Mouse (Mus musculus): ENCODE results near the gene Wdr25. TPM values are rescaled to one million over a fixed set of nuclear protein-coding genes. Genes with fewer than 3 reads are reported as not detected.

The Wdr25 gene
- polyA plus RNA-seq, 1 experiment from 2014 or later = 10.4 TPM

GRCm38 (mm10) chr12:108873122-108873521 lies 20.3 kb upstream of the Wdr25 start:
- no peak for DNase-seq (ENCODE audit: low spot score)
- 84% methylated on average over 5 of the region's 5 CpGs for WGBS
- Histone ChIP-seq H3K4me3 (no peak overlapping the region), H3K4me1 (replicated peaks) (no peaks in the 10 kb centered on the region), H3K27me3 (ENCODE audit: insufficient read depth, poor library complexity, severe bottlenecking) (no peaks in the 10 kb centered on the region), H3K27ac (no peak overlapping the region), H3K36me3 (peaks cover 97% of the 10 kb centered on the region), H3K9me3 (no peaks in the 10 kb centered on the region)

DNA sequence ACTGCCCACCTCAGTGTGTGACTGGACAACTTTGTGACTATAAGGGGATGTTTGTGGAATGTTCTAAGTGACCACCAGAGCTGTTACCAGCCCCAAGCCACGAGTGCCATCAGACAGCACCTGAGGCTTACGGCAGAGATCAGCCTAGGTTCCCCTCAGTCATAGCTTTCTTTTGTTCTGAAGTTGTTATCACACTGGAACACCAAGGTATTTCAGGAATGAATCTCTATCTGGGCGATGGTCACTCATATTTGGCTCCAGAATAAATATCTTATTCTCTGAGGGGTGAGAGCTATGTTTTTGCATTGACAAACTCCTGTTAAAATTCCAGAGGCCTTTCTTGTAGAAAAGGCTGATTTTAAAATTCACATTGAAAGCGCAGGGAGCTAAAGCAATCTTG lies 14.3 kb upstream of the Wdr25 start:
- Histone ChIP-seq H3K4me3 (no peak overlapping the region), H3K27me3 (ENCODE audit: insufficient read depth, poor library complexity, severe bottlenecking) (no peaks in the 10 kb centered on the region), H3K4me1 (replicated peaks) (no peaks in the 10 kb centered on the region), H3K9me3 (no peaks in the 10 kb centered on the region), H3K27ac (no peak overlapping the region), H3K36me3 (peaks cover 97% of the 10 kb centered on the region)
- DNase-seq (ENCODE audit: low spot score) = no peak
- 94% methylated on average over 4 of the region's 4 CpGs for WGBS

DNA sequence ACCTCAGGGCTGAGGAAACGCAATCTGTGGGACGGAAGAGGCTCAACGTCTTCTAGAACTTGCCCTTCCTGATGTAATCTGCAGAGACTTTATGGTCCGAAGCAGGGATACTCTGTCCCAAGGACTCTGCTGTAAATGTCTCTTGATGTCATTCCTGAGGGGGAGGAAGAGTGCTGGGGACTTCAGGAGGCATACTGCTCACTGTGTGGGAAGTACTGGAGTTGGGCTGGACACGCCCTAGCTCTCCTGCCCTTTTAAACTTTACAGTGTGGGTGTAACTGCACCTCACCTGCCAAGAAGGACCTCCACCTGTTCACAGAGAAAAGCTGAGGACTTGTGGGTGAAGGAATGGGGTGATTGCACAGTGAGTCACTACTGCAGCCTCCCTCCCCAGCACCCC lies 12.8 kb upstream of the Wdr25 start:
- no peaks in the 10 kb centered on the region for H3K27me3 ChIP-seq (ENCODE audit: insufficient read depth, poor library complexity, severe bottlenecking)
- H3K27ac ChIP-seq = no peak overlapping the region
- no peaks in the 10 kb centered on the region for H3K9me3 ChIP-seq
- no peaks in the 10 kb centered on the region for H3K4me1 ChIP-seq (replicated peaks)
- H3K36me3 ChIP-seq = peaks cover 97% of the 10 kb centered on the region
- no peak overlapping the region for H3K4me3 ChIP-seq
- 95% methylated on average over 5 of the region's 5 CpGs for WGBS
- no peak for DNase-seq (ENCODE audit: low spot score)

DNA sequence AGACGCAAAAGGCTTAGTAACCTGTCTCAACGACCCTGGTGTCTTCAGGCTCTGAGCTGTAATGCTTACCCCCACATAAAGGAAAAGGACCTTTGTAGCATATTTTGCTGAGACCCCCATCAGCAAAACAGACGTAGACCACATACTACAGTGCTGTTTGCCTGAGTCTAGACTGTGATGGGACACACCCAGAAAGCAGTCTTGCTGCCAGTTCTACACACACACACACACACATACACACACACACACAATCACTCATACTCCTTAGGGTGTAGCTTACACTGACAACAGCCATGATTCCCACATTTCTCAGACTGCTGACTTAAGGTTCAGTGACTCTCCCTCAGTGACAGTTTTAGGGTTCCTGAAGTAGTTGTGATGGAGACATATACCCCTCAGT lies 12.2 kb upstream of the Wdr25 start:
- H3K4me3 ChIP-seq = no peak overlapping the region
- H3K9me3 ChIP-seq = no peaks in the 10 kb centered on the region
- DNase-seq (ENCODE audit: low spot score) = no peak
- no peaks in the 10 kb centered on the region for H3K27me3 ChIP-seq (ENCODE audit: insufficient read depth, poor library complexity, severe bottlenecking)
- WGBS = 89% methylated on average over 3 of the region's 3 CpGs
- no peaks in the 10 kb centered on the region for H3K4me1 ChIP-seq (replicated peaks)
- no peak overlapping the region for H3K27ac ChIP-seq
- peaks cover 97% of the 10 kb centered on the region for H3K36me3 ChIP-seq

DNA sequence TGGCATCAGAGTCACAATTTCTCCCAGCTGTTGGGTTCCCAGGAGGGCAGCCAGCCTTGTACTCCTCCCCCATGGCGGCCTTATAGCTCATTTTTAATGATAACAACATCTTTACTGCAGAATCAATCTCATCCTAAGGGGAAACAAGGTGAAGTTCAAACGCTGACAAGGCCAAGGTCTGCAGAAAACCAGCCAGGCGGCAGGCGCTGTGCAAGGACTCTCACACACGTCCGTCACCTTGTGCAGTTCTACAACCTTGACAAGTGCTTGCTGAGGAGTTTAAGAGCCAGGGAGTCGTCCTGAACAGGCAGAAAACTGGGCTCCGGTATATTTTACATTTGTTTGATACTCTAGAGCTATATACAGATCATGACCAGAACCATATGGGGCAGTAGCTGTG lies 10.7 kb upstream of the Wdr25 start:
- Histone ChIP-seq H3K27ac (no peak overlapping the region), H3K27me3 (ENCODE audit: insufficient read depth, poor library complexity, severe bottlenecking) (no peaks in the 10 kb centered on the region), H3K36me3 (peaks cover 98% of the 10 kb centered on the region), H3K9me3 (no peaks in the 10 kb centered on the region), H3K4me1 (replicated peaks) (no peaks in the 10 kb centered on the region), H3K4me3 (no peak overlapping the region)
- WGBS = 93% methylated on average over 8 of the region's 8 CpGs
- no peak for DNase-seq (ENCODE audit: low spot score)

- Histone ChIP-seq H3K4me1 (replicated peaks) (no peaks in the 10 kb centered on the region), H3K27ac (no peak overlapping the region), H3K4me3 (no peak overlapping the region), H3K27me3 (ENCODE audit: insufficient read depth, poor library complexity, severe bottlenecking) (no peaks in the 10 kb centered on the region), H3K9me3 (no peaks in the 10 kb centered on the region), H3K36me3 (peaks cover 98% of the 10 kb centered on the region)
- WGBS = 89% methylated on average over 1 of the region's 1 CpGs
- no peak for DNase-seq (ENCODE audit: low spot score)
Observed at GRCm38 (mm10) chr12:108885906-108886305, 7.5 kb upstream of the Wdr25 start.

DNA sequence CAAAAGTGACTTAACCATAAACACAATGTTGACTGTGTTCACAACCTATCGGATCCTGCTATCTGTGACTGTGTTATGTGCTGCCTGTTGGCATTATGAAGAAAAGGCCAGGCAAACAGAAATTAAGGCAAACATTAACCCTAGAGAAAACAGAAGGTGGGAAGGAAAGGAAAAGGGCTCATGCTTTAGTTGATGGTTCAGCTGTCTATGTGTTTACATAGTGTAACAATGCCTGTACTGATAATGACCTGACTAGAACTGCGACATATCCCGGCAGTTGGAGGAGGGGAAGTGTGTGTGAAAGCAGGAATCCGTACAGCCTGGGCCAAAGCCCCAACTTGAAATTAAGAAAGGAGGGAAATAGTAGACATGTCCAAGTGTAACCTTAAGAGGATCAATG lies 6.4 kb upstream of the Wdr25 start:
- Histone ChIP-seq H3K4me3 (no peak overlapping the region), H3K27ac (no peak overlapping the region), H3K9me3 (no peaks in the 10 kb centered on the region), H3K36me3 (peaks cover 93% of the 10 kb centered on the region), H3K4me1 (replicated peaks) (no peaks in the 10 kb centered on the region), H3K27me3 (ENCODE audit: insufficient read depth, poor library complexity, severe bottlenecking) (no peaks in the 10 kb centered on the region)
- WGBS = 91% methylated on average over 4 of the region's 4 CpGs
- no peak for DNase-seq (ENCODE audit: low spot score)

DNA sequence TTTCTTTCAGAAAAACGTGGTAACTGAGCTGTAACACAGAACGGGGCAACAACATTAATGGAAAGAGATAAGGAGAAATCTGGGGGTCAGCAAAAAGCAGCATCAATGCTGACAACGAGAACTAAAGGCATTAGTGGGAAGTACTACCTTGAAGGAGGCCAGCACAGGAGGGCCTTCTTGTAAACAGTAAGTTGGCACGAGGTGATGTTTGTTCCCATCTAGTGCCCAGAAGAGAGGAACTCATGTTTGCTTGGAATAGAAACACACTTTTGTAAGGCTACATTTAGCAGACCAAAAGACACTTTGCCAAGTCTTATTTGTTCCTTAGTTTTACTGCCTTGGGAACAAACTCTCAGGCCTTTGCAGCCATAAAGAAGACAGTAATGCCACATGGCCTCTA lies 4.8 kb upstream of the Wdr25 start:
- no peak overlapping the region for H3K27ac ChIP-seq
- DNase-seq (ENCODE audit: low spot score) = no peak
- H3K4me3 ChIP-seq = no peak overlapping the region
- H3K36me3 ChIP-seq = peaks cover 78% of the 10 kb centered on the region
- no peaks in the 10 kb centered on the region for H3K27me3 ChIP-seq (ENCODE audit: insufficient read depth, poor library complexity, severe bottlenecking)
- 67% methylated on average over 4 of the region's 4 CpGs for WGBS
- H3K9me3 ChIP-seq = no peaks in the 10 kb centered on the region
- H3K4me1 ChIP-seq (replicated peaks) = peaks cover 15% of the 10 kb centered on the region

DNA sequence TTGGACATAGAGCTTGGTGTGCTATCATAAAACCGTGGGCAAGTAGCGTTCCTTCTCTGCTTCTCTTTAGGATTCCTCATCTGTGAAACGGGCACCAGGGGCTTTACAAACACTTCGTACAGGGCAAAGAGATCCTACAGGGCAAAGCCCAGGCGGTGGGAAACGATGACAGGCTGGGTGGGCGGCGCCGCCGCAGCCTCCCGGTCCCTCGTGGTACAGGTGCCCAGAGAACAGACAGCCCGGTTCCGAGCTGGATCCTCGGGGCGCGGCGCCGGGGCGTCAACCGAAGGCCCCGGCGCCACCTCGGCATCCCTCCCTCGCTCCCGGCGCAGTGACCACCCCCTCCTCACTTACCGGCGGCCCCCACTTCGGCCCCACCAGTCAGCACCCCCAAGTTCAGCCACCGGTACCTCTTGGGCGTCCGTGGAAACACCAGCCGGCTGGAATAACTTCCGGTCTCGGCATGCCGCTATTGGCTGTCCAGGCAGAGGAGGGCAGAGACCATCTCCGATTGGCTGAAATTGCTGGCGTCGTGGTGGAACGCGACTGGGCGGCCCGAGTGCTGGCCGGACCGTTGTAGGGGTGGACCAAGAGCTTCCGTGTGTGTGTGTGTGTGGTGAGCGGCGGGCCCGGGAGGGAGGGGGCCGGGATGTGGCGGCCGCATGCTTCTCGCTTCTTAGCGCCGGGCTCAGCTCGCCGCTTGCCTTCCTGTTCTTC lies 442 bp downstream of the Wdr25 start, which contains the start of gene Wars:
TSS of gene Wars (minus strand) at position 460 of the 717 bp plus-strand sequence.
- WGBS = under 1% methylated on average over 58 of the region's 58 CpGs
- DNase-seq (ENCODE audit: low spot score) = peak; percentile 97
- Histone ChIP-seq H3K36me3 (peaks cover 33% of the 10 kb centered on the region), H3K9me3 (no peaks in the 10 kb centered on the region), H3K27ac (peak within 1 kb of the TSS; percentile 91), H3K4me1 (replicated peaks) (peaks cover 25% of the 10 kb centered on the region), H3K4me3 (peak within 1 kb of the TSS; percentile 94), H3K27me3 (ENCODE audit: insufficient read depth, poor library complexity, severe bottlenecking) (no peaks in the 10 kb centered on the region)

GRCm38 (mm10) chr12:108894432-108894816 lies 993 bp downstream of the Wdr25 start:
- 3% methylated on average over 7 of the region's 7 CpGs for WGBS
- Histone ChIP-seq H3K4me1 (replicated peaks) (peaks cover 25% of the 10 kb centered on the region), H3K27me3 (ENCODE audit: insufficient read depth, poor library complexity, severe bottlenecking) (no peaks in the 10 kb centered on the region), H3K4me3 (peak overlapping the region; percentile 94), H3K27ac (peak overlapping the region; percentile 91), H3K9me3 (no peaks in the 10 kb centered on the region), H3K36me3 (peaks cover 30% of the 10 kb centered on the region)
- DNase-seq (ENCODE audit: low spot score) = no peak

GRCm38 (mm10) chr12:108896006-108896405 lies 2.6 kb downstream of the Wdr25 start:
- Histone ChIP-seq H3K27ac (no peak overlapping the region), H3K4me1 (replicated peaks) (peaks cover 25% of the 10 kb centered on the region), H3K27me3 (ENCODE audit: insufficient read depth, poor library complexity, severe bottlenecking) (no peaks in the 10 kb centered on the region), H3K9me3 (no peaks in the 10 kb centered on the region), H3K36me3 (peaks cover 17% of the 10 kb centered on the region; the same call in 1 of the 2 replicates), H3K4me3 (no peak overlapping the region)
- no peak for DNase-seq (ENCODE audit: low spot score)
- WGBS = 77% methylated on average over 3 of the region's 3 CpGs

GRCm38 (mm10) chr12:108901346-108901745 lies 7.9 kb downstream of the Wdr25 start:
- Histone ChIP-seq H3K27me3 (ENCODE audit: insufficient read depth, poor library complexity, severe bottlenecking) (0 out of 2 replicates have a peak, but pooled peaks cover 4% of the 10 kb centered on the region), H3K4me1 (replicated peaks) (peaks cover 25% of the 10 kb centered on the region), H3K27ac (no peak overlapping the region), H3K9me3 (no peaks in the 10 kb centered on the region), H3K4me3 (no peak overlapping the region), H3K36me3 (peaks cover 12% of the 10 kb centered on the region; the same call in 1 of the 2 replicates)
- DNase-seq (ENCODE audit: low spot score) = no peak
- 87% methylated on average over 5 of the region's 5 CpGs for WGBS

DNA sequence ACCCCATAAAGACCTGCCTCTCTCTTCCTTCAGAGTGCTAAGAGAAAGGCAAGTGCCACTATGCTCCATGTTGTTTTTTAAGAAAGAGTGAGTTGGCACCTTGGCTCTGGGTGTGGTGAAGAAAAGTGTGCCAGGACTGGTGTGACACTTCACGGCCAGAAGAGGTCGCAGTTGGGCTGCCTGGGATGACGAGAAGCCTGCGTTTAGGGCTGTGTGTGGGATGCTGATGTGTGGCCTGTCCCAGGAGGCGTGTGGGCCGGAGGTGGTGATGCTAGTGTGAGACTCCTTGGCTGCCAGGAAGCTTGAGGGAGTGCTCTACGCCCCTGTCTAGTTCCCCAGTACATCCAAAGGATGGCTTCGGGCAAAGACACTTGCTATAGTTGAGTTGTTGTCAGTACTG lies 9.5 kb downstream of the Wdr25 start:
- no peak overlapping the region for H3K27ac ChIP-seq

More for the DNA sequence above, 9.5 kb downstream of the Wdr25 start:
- H3K4me3 ChIP-seq = no peak overlapping the region
- peaks cover 32% of the 10 kb centered on the region for H3K4me1 ChIP-seq (replicated peaks)
- H3K27me3 ChIP-seq (ENCODE audit: insufficient read depth, poor library complexity, severe bottlenecking) = peaks cover 4% of the 10 kb centered on the region; the same call in 1 of the 2 replicates
- peak; percentile 63 for DNase-seq (ENCODE audit: low spot score)
- 25% methylated on average over 8 of the region's 8 CpGs for WGBS
- H3K36me3 ChIP-seq = peaks cover 12% of the 10 kb centered on the region; the same call in 1 of the 2 replicates
- no peaks in the 10 kb centered on the region for H3K9me3 ChIP-seq

All from hindbrain, embryonic 10.5 days (tissue).